Mouse (Mus musculus): ENCODE measurements around the gene Trim62.

Trim62 gene

GRCm38 (mm10) chr4:128958156-128958555 lies 74.8 kb downstream of the Trim62 start:
- TF ChIP-seq GATA4 (IDR thresholded peaks at IDR 0.05; ENCODE audit: insufficient replicate concordance, low read length) = no peak

GRCm38 (mm10) chr4:128958849-128959248 lies 75.5 kb downstream of the Trim62 start:
- TF ChIP-seq GATA4 (IDR thresholded peaks at IDR 0.05; ENCODE audit: insufficient replicate concordance, low read length) = no peak

DNA sequence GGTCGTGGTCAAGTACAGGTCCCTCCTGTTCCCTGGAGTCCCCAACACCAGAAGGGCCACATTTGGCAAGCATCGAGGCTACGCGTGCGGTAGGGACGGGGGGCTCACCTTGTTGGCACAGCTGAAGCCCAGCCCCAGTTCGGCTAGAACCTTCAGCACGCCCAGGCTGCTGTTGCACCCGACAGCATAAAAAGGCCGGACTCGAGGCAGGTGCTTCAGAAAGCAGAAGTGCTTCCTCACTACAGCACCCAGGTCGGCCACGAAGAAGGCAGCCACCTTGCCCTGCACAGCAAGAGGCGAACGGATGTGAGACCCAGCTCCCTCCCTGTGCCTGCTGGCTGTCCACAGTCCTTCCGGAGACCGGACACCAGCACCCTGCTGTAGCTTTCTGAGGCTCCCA lies 76.3 kb downstream of the Trim62 start:
- no peak for TF ChIP-seq GATA4 (IDR thresholded peaks at IDR 0.05; ENCODE audit: insufficient replicate concordance, low read length)
